Mouse (Mus musculus): ENCODE measurements around the gene Dlk1. TPM values are rescaled to one million over a fixed set of nuclear protein-coding genes. Genes with fewer than 3 reads are reported as not detected.
"Not testable (repeated sequence)": the region's sequence is repeated elsewhere in the genome, so short reads cannot be mapped to it uniquely, and the experiment has no call there.

Dlk1 gene
- polyA plus RNA-seq, 1 experiment from 2014 or later, result 482 TPM

DNA sequence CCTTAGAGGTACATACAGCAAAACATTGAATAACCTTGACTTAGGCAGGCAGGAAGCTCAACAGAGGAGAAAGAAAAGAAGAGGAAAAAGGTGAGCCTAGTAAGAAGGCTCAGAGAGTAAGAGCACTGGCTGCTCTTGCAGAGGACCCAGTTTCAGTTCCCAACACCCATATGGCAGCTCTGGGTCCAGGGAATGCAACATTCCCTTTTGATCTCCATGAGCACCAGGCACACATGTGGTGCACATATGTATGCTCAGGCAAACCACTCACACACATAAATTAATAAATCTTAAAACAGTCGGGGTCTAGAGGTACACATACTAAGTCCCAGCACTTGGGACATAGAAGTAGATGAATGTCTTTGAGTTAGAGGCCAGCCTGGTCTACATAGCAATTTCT lies 33.9 kb downstream of the Dlk1 start:
- not testable (repeated sequence) for H3K9ac ChIP-seq (ENCODE audit: low read depth, low read length); ATAC-seq (ENCODE audit: low read depth); H3K4me1 ChIP-seq (ENCODE audit: control insufficient read depth, low read depth, low read length); H3K36me3 ChIP-seq (ENCODE audit: control insufficient read depth, insufficient read depth); H3K27me3 ChIP-seq (ENCODE audit: control insufficient read depth, insufficient read depth, low read depth, low read length); H3K4me3 ChIP-seq (ENCODE audit: low read depth, low read length); H3K9me3 ChIP-seq (replicated peaks; ENCODE audit: control insufficient read depth, low read length); H3K27ac ChIP-seq (ENCODE audit: low read length); H3K4me2 ChIP-seq (ENCODE audit: low read depth, low read length)
- 42% methylated on average over 1 of the region's 1 CpGs for WGBS (ENCODE audit: insufficient replicate concordance)

GRCm38 (mm10) chr12:109491701-109492100 lies 39.1 kb downstream of the Dlk1 start:
- H3K9me3 ChIP-seq (replicated peaks; ENCODE audit: control insufficient read depth, low read length), result no peaks in the 10 kb centered on the region
- H3K27me3 ChIP-seq (ENCODE audit: control insufficient read depth, insufficient read depth, low read depth, low read length), result no peaks in the 10 kb centered on the region
- H3K4me3 ChIP-seq (ENCODE audit: low read depth, low read length), result no peak overlapping the region
- H3K36me3 ChIP-seq (ENCODE audit: control insufficient read depth, insufficient read depth), result no peaks in the 10 kb centered on the region
- ATAC-seq (ENCODE audit: low read depth), result no peak
- no peak overlapping the region for H3K9ac ChIP-seq (ENCODE audit: low read depth, low read length)
- no peaks in the 10 kb centered on the region; the same call in 1 of the 2 replicates for H3K4me1 ChIP-seq (ENCODE audit: control insufficient read depth, low read depth, low read length)
- H3K27ac ChIP-seq (ENCODE audit: low read length), result no peak overlapping the region
- no peak overlapping the region for H3K4me2 ChIP-seq (ENCODE audit: low read depth, low read length)
- WGBS (ENCODE audit: insufficient replicate concordance), result 58% methylated on average over 3 of the region's 3 CpGs

DNA sequence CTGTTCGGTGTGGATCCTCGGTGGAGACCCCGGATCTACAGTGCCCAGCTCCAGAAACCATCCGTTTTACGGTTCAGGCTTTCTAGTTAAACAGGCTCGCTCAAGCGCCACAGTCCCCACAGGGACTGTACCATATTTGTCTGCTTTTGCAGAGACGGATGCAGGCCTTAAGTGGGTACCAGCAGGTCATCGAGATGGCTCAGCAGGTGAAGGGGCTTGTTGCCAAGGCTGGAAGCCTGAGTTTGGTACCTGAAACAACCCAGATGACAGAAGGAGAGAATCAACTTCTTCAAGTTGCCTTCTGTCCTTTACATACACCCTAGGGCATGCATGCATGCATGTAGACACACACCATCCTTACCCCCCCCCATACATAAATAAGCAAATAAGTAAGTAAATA lies 40.8 kb downstream of the Dlk1 start:
- Histone ChIP-seq H3K4me1 (ENCODE audit: control insufficient read depth, low read depth, low read length) (no peaks in the 10 kb centered on the region; the same call in 1 of the 2 replicates), H3K27me3 (ENCODE audit: control insufficient read depth, insufficient read depth, low read depth, low read length) (no peaks in the 10 kb centered on the region), H3K4me3 (ENCODE audit: low read depth, low read length) (no peak overlapping the region), H3K9me3 (replicated peaks; ENCODE audit: control insufficient read depth, low read length) (no peaks in the 10 kb centered on the region), H3K36me3 (ENCODE audit: control insufficient read depth, insufficient read depth) (no peaks in the 10 kb centered on the region), H3K27ac (ENCODE audit: low read length) (no peak overlapping the region), H3K4me2 (ENCODE audit: low read depth, low read length) (no peak overlapping the region), H3K9ac (ENCODE audit: low read depth, low read length) (no peak overlapping the region)
- no peak for ATAC-seq (ENCODE audit: low read depth)
- WGBS (ENCODE audit: insufficient replicate concordance), result 60% methylated on average over 9 of the region's 9 CpGs

- H3K27me3 ChIP-seq (ENCODE audit: control insufficient read depth, insufficient read depth, low read depth, low read length), result no peaks in the 10 kb centered on the region
- H3K27ac ChIP-seq (ENCODE audit: low read length), result no peak overlapping the region
- no peaks in the 10 kb centered on the region; the same call in 1 of the 2 replicates for H3K4me1 ChIP-seq (ENCODE audit: control insufficient read depth, low read depth, low read length)
- no peaks in the 10 kb centered on the region for H3K9me3 ChIP-seq (replicated peaks; ENCODE audit: control insufficient read depth, low read length)
- H3K9ac ChIP-seq (ENCODE audit: low read depth, low read length), result no peak overlapping the region
- 57% methylated on average over 20 of the region's 20 CpGs for WGBS (ENCODE audit: insufficient replicate concordance)
- no peaks in the 10 kb centered on the region for H3K36me3 ChIP-seq (ENCODE audit: control insufficient read depth, insufficient read depth)
- H3K4me2 ChIP-seq (ENCODE audit: low read depth, low read length), result no peak overlapping the region
- 0 out of 2 replicates have a peak, but pooled peaks have one; percentile 37 for ATAC-seq (ENCODE audit: low read depth)
- H3K4me3 ChIP-seq (ENCODE audit: low read depth, low read length), result no peak overlapping the region
Measured at GRCm38 (mm10) chr12:109495016-109495644, 42.5 kb downstream of the Dlk1 start.

GRCm38 (mm10) chr12:109496397-109496796 lies 43.8 kb downstream of the Dlk1 start:
- no peak overlapping the region for H3K4me3 ChIP-seq (ENCODE audit: low read depth, low read length)
- 76% methylated on average over 6 of the region's 6 CpGs for WGBS (ENCODE audit: insufficient replicate concordance)
- H3K9ac ChIP-seq (ENCODE audit: low read depth, low read length), result no peak overlapping the region
- no peaks in the 10 kb centered on the region; the same call in 1 of the 2 replicates for H3K4me1 ChIP-seq (ENCODE audit: control insufficient read depth, low read depth, low read length)
- no peak for ATAC-seq (ENCODE audit: low read depth)
- H3K36me3 ChIP-seq (ENCODE audit: control insufficient read depth, insufficient read depth), result no peaks in the 10 kb centered on the region
- no peak overlapping the region for H3K27ac ChIP-seq (ENCODE audit: low read length)
- H3K27me3 ChIP-seq (ENCODE audit: control insufficient read depth, insufficient read depth, low read depth, low read length), result no peaks in the 10 kb centered on the region
- H3K9me3 ChIP-seq (replicated peaks; ENCODE audit: control insufficient read depth, low read length), result no peaks in the 10 kb centered on the region
- no peak overlapping the region for H3K4me2 ChIP-seq (ENCODE audit: low read depth, low read length)

- Histone ChIP-seq H3K9me3 (replicated peaks; ENCODE audit: control insufficient read depth, low read length) (no peaks in the 10 kb centered on the region), H3K4me1 (ENCODE audit: control insufficient read depth, low read depth, low read length) (no peaks in the 10 kb centered on the region; the same call in 1 of the 2 replicates), H3K36me3 (ENCODE audit: control insufficient read depth, insufficient read depth) (no peaks in the 10 kb centered on the region), H3K9ac (ENCODE audit: low read depth, low read length) (no peak overlapping the region), H3K27ac (ENCODE audit: low read length) (peak overlapping the region; percentile 64), H3K4me3 (ENCODE audit: low read depth, low read length) (no peak overlapping the region), H3K4me2 (ENCODE audit: low read depth, low read length) (no peak overlapping the region), H3K27me3 (ENCODE audit: control insufficient read depth, insufficient read depth, low read depth, low read length) (no peaks in the 10 kb centered on the region)
- 39% methylated on average over 4 of the region's 4 CpGs for WGBS (ENCODE audit: insufficient replicate concordance)
- peak; percentile 88 for ATAC-seq (ENCODE audit: low read depth)
Measured at GRCm38 (mm10) chr12:109500992-109501391, 48.4 kb downstream of the Dlk1 start.

- H3K9ac ChIP-seq (ENCODE audit: low read depth, low read length), result no peak overlapping the region
- no peak overlapping the region for H3K4me2 ChIP-seq (ENCODE audit: low read depth, low read length)
- H3K9me3 ChIP-seq (replicated peaks; ENCODE audit: control insufficient read depth, low read length), result no peaks in the 10 kb centered on the region
- ATAC-seq (ENCODE audit: low read depth), result no peak
- no peak overlapping the region for H3K4me3 ChIP-seq (ENCODE audit: low read depth, low read length)
- no peak overlapping the region for H3K27ac ChIP-seq (ENCODE audit: low read length)
- H3K36me3 ChIP-seq (ENCODE audit: control insufficient read depth, insufficient read depth), result no peaks in the 10 kb centered on the region
- no peaks in the 10 kb centered on the region; the same call in 1 of the 2 replicates for H3K4me1 ChIP-seq (ENCODE audit: control insufficient read depth, low read depth, low read length)
- WGBS (ENCODE audit: insufficient replicate concordance), result 71% methylated on average over 6 of the region's 6 CpGs
- H3K27me3 ChIP-seq (ENCODE audit: control insufficient read depth, insufficient read depth, low read depth, low read length), result no peaks in the 10 kb centered on the region
Measured at GRCm38 (mm10) chr12:109502360-109503040, 49.9 kb downstream of the Dlk1 start.

DNA sequence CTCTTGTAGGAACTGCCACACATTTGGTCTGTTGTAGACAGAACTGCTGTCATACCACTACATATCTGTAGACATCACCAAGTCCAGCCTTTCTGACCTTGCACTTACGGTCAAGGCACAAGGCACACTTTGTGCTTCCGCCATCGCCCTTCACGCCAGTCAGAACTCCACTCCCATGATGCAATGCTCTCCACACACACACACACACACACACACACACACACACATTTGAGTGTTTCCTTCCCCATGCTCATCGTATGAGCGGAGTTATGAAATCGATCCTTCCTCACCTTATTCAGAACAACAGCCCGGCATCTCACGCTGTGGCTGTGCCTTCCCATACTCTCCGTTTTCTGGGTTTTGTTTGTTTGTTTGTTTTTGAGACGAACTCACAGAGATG lies 55.1 kb downstream of the Dlk1 start:
- Histone ChIP-seq H3K27ac (ENCODE audit: low read length) (no peak overlapping the region), H3K36me3 (ENCODE audit: control insufficient read depth, insufficient read depth) (no peaks in the 10 kb centered on the region), H3K4me3 (ENCODE audit: low read depth, low read length) (no peak overlapping the region), H3K9ac (ENCODE audit: low read depth, low read length) (no peak overlapping the region), H3K4me2 (ENCODE audit: low read depth, low read length) (no peak overlapping the region), H3K9me3 (replicated peaks; ENCODE audit: control insufficient read depth, low read length) (no peaks in the 10 kb centered on the region), H3K4me1 (ENCODE audit: control insufficient read depth, low read depth, low read length) (peaks cover 19% of the 10 kb centered on the region), H3K27me3 (ENCODE audit: control insufficient read depth, insufficient read depth, low read depth, low read length) (no peaks in the 10 kb centered on the region)
- WGBS (ENCODE audit: insufficient replicate concordance), result 51% methylated on average over 11 of the region's 11 CpGs
- ATAC-seq (ENCODE audit: low read depth), result no peak
